In genomic region chr2:52224366-52224765, GRCm38 (mm10) we compare ENCODE assay signal across 16 mouse cellular contexts.
"Had no signal": no experiment of that assay in that cellular context is flagged by ENCODE, and none has a peak within 500 bp of the region (broad histone marks: within the 10 kb centered on the region; RNA-seq: fewer than 3 reads in every experiment).

No protein-coding gene starts in this region.

- H3K4me2 ChIP-seq: limb, embryonic 13.5 days; midbrain, embryonic 11.5 days; stomach, embryonic 15.5 days had no signal

- H3K9me3 ChIP-seq: limb, embryonic 13.5 days; stomach, embryonic 15.5 days had no signal

- H3K4me3 ChIP-seq: layer of hippocampus, adult 2 months; limb, embryonic 13.5 days; stomach, embryonic 15.5 days had no signal

- H3K27me3 ChIP-seq: limb, embryonic 13.5 days; stomach, embryonic 15.5 days had no signal

- H3K9ac ChIP-seq: limb, embryonic 13.5 days; liver, embryonic 14.5 days; stomach, embryonic 15.5 days had no signal

- H3K4me1 ChIP-seq: limb, embryonic 13.5 days; stomach, embryonic 15.5 days had no signal

- ATAC-seq: lung, postnatal 0 days; midbrain, embryonic 16.5 days had no signal

- DNase-seq: kidney, adult 9 months; kidney, postnatal 4 days; left cerebral cortex, postnatal 4 days; lung, adult 2 months; lung, postnatal 4 days; right cerebral cortex, adult 18-20 months; thymus, adult 2 months; thymus, postnatal 25 days had no signal

- H3K27ac ChIP-seq: kidney, postnatal 0 days; layer of hippocampus, adult 2 months; limb, embryonic 13.5 days; liver, embryonic 14.5 days; stomach, embryonic 15.5 days had no signal

- H3K36me3 ChIP-seq: limb, embryonic 13.5 days; stomach, embryonic 15.5 days had no signal
